Mouse (Mus musculus) hindbrain, embryonic 14.5 days (tissue): ENCODE results near the gene Tfap2c. TPM values are rescaled to one million over a fixed set of nuclear protein-coding genes. Genes with fewer than 3 reads are reported as not detected.

Source experiments
- ATAC-seq: fragments of 200-750 bp; cut with Nextera tagmentation; 2 replicates; pipeline ENCODE4 v1.8.0; 2017; ENCODE audit warnings: moderate number of reproducible peaks, mild to moderate bottlenecking, moderate TSS enrichment, moderate library complexity; ENCODE audit not compliant: low FRiP score
- DNase-seq: peaks from one replicate; pipeline ENCODE4 v3.0.0-alpha.2; 2015; ENCODE audit warnings: low spot score
- H3K27ac ChIP-seq: fragments of 300-500 bp; sonication (generic); 2 replicates; pipeline ENCODE4 v1.5.1; 2014; ENCODE audit warnings: mild to moderate bottlenecking, moderate library complexity
- H3K27me3 ChIP-seq: fragments of 300-500 bp; sonication (generic); 2 replicates; pipeline ENCODE4 v1.6.1; 2014; ENCODE audit warnings: mild to moderate bottlenecking, low read length, mixed read lengths; ENCODE audit not compliant: control insufficient read depth, insufficient read depth
- H3K36me3 ChIP-seq: fragments of 300-500 bp; sonication (generic); replicated peaks from 2 replicates; pipeline ENCODE4 v1.6.1; 2014; ENCODE audit not compliant: control insufficient read depth, insufficient read depth
- H3K4me1 ChIP-seq: fragments of 300-500 bp; sonication (generic); replicated peaks from 2 replicates; pipeline ENCODE4 v1.6.1; 2014; ENCODE audit warnings: antibody characterized with exemption, low read length, mixed read lengths; ENCODE audit not compliant: control insufficient read depth, insufficient read depth
- H3K4me2 ChIP-seq: fragments of 300-500 bp; sonication (generic); replicated peaks from 2 replicates; pipeline ENCODE4 v1.6.1; 2014; ENCODE audit warnings: mild to moderate bottlenecking, moderate library complexity
- H3K4me3 ChIP-seq: fragments of 300-500 bp; sonication (generic); replicated peaks from 2 replicates; pipeline ENCODE4 v1.5.1; 2014; ENCODE audit warnings: mild to moderate bottlenecking, low read length
- H3K9ac ChIP-seq: fragments of 300-500 bp; sonication (generic); 2 replicates; pipeline ENCODE4 v1.6.1; 2014
- H3K9me3 ChIP-seq: fragments of 300-500 bp; sonication (generic); 2 replicates; pipeline ENCODE4 v1.6.1; 2016; ENCODE audit warnings: low read length; ENCODE audit not compliant: control insufficient read depth
- WGBS: fragments of 180-500 bp; shearing (Covaris S2); extraction: QIAGEN DNeasy Blood & Tissue Kit; methylation state at CpG from one replicate; pipeline ENCODE4 v1.1.7; 2014; 5-methylcytosine and 5-hydroxymethylcytosine counted together
- polyA plus RNA-seq: library from polyadenylated mRNA; unstranded; fragments of >200 nt; fragmentation: Nextera tagmentation; extraction: Ambion mirVana; gene quantifications from 2 replicates; pipeline ENCODE4 v1.2.1, GENCODE M21; 2014

The Tfap2c gene
- 0.28 and 0.30 TPM in 2 replicates for polyA plus RNA-seq

DNA sequence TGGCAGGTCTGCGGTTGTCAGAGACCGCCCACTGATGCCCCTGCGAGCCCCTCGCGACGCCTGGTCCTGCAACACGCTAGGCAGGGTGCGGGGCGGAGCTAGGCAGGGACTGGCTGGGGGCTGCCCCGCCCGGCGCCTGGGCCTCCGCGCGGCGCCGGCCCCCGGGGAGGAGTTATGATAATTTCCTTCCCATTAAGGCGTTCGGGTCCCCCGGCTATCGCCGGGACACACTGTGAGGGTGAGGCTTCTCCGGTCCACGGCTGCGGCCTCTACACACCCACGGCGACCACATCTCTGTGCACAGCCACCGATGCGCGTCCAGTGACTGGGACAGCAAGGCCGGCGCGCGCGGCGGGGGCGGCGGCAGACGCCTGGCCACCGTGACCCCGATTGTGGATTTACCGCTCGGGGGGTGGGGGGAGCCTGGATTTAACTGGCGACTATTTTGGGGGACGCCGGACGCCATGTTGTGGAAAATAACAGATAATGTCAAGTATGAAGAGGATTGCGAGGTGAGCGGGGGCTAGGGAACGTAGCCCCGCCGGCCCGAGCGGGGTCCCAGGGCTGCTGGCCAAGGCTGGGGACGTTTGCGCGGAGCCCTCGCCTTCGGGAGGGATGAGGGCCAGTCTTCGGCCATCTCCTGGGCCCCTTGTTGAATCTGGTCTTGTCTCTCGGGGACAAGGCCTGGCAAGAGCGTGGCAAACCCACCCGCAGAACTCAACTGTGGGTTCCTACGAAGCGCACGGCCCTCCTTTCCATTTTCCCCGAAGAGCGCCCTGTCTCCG is at the start of gene Tfap2c:
TSS of gene Tfap2c (plus strand) at position 223 of the 785 bp plus-strand sequence.
- H3K27me3 ChIP-seq, result peaks cover 100% of the 10 kb centered on the region
- peak within 1 kb of the TSS; percentile 14; the same call in 1 of the 2 replicates for H3K4me3 ChIP-seq
- ATAC-seq (no peak; the same call in 1 of the 2 replicates), DNase-seq (no peak)
- H3K4me2 ChIP-seq, result peak within 1 kb of the TSS; percentile 35
- H3K36me3 ChIP-seq, result no peaks in the 10 kb centered on the region
- H3K4me1 ChIP-seq, result peaks cover 12% of the 10 kb centered on the region; the same call in 1 of the 2 replicates
- no peaks in the 10 kb centered on the region for H3K9me3 ChIP-seq
- WGBS, result 1% methylated on average over 69 of the region's 70 CpGs
- H3K27ac ChIP-seq, result no peak within 1 kb of the TSS
- H3K9ac ChIP-seq, result no peak within 1 kb of the TSS

DNA sequence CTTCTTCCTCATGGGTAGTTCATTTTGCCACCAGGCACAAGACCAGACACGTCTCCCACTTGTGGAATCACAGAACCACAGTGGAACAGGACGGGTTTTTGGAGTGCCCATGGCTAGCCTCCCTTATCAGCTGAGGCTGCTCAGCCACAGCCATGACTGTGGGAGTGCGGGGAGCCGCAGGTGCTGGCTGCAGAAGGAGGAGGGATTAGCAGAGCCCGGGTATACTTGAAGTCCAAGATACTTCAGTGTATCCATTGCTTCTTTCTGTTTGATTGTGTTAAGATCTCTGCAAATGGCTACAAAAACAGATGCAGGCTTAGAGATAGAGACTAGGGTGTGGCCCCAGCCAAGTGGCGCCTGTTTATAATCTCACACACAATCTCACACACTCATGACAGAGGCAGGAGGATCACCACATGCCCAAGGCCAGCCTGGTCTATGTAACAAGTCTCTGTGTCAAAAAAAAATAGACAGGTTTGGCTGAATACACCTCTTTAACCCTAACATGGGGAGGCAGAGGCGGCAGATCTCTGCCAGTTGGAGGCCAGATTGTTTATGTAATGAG is 48.6 kb upstream of the Tfap2c start:
- H3K4me2 ChIP-seq, result no peak overlapping the region
- ATAC-seq, result no peak
- H3K36me3 ChIP-seq, result no peaks in the 10 kb centered on the region
- H3K4me3 ChIP-seq, result no peak overlapping the region
- H3K27me3 ChIP-seq, result no peaks in the 10 kb centered on the region
- 68% methylated on average over 7 of the region's 7 CpGs for whole genome bisulfite sequencing
- H3K27ac ChIP-seq, result no peak overlapping the region
- H3K4me1 ChIP-seq, result no peaks in the 10 kb centered on the region
- no peak for DNase-seq
- H3K9ac ChIP-seq, result no peak overlapping the region
- no peaks in the 10 kb centered on the region for H3K9me3 ChIP-seq

DNA sequence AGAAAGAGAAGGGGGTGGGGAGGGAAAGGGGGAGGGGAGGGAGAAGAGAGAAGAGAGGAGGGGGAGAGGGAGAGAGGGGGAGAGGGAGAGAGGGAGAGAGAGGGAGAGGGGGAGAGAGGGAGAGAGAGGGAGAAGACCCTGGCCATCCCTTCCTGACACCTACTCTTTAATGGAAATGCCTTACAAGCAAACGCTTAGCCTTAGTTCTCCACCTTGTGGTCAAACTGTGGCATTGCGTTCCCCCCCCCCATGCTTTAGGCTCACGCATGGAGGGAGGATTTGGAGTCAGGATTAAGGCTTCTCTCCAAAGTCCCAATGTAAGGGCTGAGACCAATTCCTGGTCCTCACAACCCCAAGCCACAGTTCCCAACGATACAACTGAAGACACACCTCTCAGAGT is 48.1 kb upstream of the Tfap2c start:
- Histone ChIP-seq H3K9ac (no peak overlapping the region), H3K4me1 (no peaks in the 10 kb centered on the region), H3K27me3 (no peaks in the 10 kb centered on the region), H3K27ac (no peak overlapping the region), H3K36me3 (no peaks in the 10 kb centered on the region), H3K4me2 (no peak overlapping the region), H3K4me3 (no peak overlapping the region), H3K9me3 (no peaks in the 10 kb centered on the region)
- ATAC-seq (no peak), DNase-seq (peak; percentile 79)
- 1% methylated on average over 4 of the region's 4 CpGs for WGBS

DNA sequence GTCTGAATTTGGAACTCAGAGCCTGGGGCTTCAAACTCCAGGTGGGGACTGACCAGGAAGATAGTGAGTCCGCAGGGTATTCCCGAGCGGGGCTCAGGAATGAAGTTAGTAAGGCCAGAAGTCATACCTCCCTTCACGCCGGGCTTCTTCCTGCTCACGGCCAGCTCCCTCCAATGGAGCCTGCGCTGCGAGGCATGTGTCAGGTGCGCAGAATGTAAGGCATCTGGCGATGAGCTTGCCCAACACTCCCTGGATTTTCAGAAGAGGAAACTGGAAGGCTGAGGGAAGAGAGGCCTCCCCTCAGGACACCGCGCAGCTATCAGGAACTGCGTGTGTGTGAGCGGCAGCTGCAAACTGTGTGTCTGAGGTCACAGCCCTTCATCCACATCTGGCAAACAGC is 47.2 kb upstream of the Tfap2c start:
- H3K4me3 ChIP-seq, result no peak overlapping the region
- H3K27me3 ChIP-seq, result no peaks in the 10 kb centered on the region
- no peaks in the 10 kb centered on the region for H3K4me1 ChIP-seq
- ATAC-seq (no peak), DNase-seq (no peak)
- 74% methylated on average over 14 of the region's 14 CpGs for WGBS
- no peaks in the 10 kb centered on the region for H3K36me3 ChIP-seq
- no peak overlapping the region for H3K9ac ChIP-seq
- H3K27ac ChIP-seq, result no peak overlapping the region
- H3K4me2 ChIP-seq, result no peak overlapping the region
- no peaks in the 10 kb centered on the region for H3K9me3 ChIP-seq

DNA sequence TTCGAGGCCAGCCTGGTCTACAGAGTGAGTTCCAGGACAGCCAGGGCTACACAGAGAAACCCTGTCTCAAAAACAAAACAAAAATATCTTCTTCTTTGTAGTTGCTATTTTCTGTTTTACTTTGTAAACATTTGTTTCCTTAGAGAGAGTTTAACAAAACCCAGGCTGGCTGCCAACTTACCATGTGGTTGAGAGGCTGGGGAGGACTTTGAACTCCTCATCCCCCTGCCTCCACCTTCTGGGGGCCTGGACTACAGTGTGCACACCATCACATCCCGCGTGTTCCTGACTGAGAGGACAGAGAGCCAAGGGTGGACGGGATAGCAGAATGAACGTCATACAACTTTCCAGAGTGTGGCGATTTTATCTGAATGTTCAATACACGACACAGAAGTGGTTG is 43.3 kb upstream of the Tfap2c start:
- WGBS, result 88% methylated on average over 7 of the region's 7 CpGs
- Histone ChIP-seq H3K4me2 (no peak overlapping the region), H3K27ac (no peak overlapping the region), H3K4me1 (no peaks in the 10 kb centered on the region), H3K9me3 (no peaks in the 10 kb centered on the region), H3K36me3 (no peaks in the 10 kb centered on the region), H3K9ac (no peak overlapping the region), H3K4me3 (no peak overlapping the region), H3K27me3 (no peaks in the 10 kb centered on the region)
- ATAC-seq (no peak), DNase-seq (no peak)

DNA sequence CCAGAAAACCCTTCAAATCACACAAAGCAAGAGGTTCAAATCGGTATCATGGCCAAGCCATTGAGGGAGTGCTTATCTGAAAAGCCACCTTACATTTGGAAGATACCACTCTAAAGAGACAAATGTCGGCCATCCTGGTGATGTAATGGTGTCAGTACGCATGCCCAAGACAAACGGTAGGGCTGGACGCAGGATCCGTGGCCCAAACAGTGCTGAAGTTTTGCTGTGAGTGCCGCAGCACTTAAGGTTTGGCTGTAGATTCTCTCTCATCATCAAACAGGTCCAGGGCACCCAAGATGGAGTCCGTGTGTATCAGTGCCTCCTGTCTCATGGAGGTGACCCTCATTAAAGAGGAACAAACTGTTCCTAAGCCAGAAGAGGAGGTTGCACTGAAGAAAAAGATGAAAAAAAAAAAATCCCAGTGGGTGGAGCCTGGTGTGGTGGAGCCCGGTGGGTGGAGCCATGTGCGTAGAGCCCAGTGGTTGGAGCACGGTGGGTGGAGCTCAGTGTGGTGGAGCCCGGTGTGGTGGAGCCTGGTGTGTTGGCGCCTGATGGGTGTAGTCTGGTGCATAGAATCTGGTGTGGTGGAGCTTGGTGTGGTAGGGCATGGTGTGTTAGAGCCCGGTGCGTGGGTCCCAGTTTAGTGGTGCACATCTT is 39.2 kb upstream of the Tfap2c start:
- Histone ChIP-seq H3K9me3 (no peaks in the 10 kb centered on the region), H3K4me3 (no peak overlapping the region)
- no peak for ATAC-seq

DNA sequence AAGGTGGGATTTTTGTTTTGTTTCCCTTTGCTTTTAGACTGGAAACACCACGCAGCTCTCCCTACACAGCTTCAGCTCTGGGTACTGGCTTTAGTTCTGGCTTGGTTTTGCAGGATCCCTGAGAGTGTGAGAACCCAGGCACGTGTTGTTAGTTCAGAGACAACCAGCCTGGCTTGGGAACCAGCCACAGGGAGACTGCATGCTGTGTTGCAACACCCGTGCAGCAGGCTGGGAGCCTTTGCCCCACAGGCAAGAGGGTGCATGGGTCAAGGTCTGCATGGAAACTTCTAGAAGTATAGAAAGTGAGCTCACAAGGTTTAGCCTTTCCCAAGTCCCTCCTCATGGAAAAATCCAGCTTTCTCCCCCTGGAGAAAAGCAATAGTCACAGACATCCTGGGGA is 38.5 kb upstream of the Tfap2c start:
- ATAC-seq, result no peak
- H3K9me3 ChIP-seq, result no peaks in the 10 kb centered on the region
- WGBS, result 61% methylated on average over 3 of the region's 3 CpGs
- no peak overlapping the region for H3K9ac ChIP-seq
- no peak overlapping the region for H3K4me2 ChIP-seq
- no peaks in the 10 kb centered on the region for H3K27me3 ChIP-seq
- no peaks in the 10 kb centered on the region for H3K4me1 ChIP-seq
- H3K4me3 ChIP-seq, result no peak overlapping the region
- no peak for DNase-seq
- no peak overlapping the region for H3K27ac ChIP-seq
- H3K36me3 ChIP-seq, result no peaks in the 10 kb centered on the region

More for the DNA sequence above, 39.2 kb upstream of the Tfap2c start:
- no peaks in the 10 kb centered on the region for H3K27me3 ChIP-seq
- 91% methylated on average over 15 of the region's 15 CpGs for WGBS
- H3K4me1 ChIP-seq, result no peaks in the 10 kb centered on the region
- H3K36me3 ChIP-seq, result no peaks in the 10 kb centered on the region
- H3K9ac ChIP-seq, result no peak overlapping the region
- H3K4me2 ChIP-seq, result no peak overlapping the region
- no peak for DNase-seq
- no peak overlapping the region for H3K27ac ChIP-seq

DNA sequence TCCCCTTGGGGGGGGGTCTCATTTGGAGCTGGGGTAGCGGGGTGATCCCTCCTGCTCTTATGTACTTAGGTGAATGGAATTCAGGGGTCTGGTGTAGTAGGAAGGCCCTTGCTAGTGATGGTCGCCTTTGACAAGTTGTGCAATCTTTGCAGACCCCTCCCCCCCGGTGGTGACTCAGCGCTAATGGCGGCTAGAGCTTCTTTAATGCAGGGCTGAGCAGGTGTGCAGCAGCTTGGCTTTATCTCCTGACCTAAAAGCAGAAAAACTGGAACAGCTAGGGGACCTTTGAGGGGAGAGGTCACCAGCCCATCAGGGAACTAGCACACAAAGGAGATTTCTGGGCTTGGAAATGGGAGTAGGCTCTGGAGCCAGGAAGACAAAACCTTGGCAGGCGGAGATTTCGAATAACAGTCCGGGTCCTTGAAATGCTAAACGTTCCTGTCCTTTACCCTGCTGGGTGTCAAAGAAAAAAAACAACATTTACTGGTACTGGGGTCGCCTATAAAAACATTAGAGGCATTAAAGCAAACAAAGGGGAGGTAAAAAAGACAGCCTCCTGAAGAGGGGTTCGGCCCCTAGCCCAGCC is 32.9 kb upstream of the Tfap2c start:
- no peak for DNase-seq
- ATAC-seq, result no peak
- WGBS, result 22% methylated on average over 11 of the region's 11 CpGs

More for the DNA sequence above, 32.9 kb upstream of the Tfap2c start:
- Histone ChIP-seq H3K27me3 (0 out of 2 replicates have a peak, but pooled peaks cover 4% of the 10 kb centered on the region), H3K4me2 (no peak overlapping the region), H3K27ac (no peak overlapping the region), H3K4me1 (no peaks in the 10 kb centered on the region), H3K9ac (no peak overlapping the region), H3K4me3 (no peak overlapping the region), H3K36me3 (no peaks in the 10 kb centered on the region), H3K9me3 (no peaks in the 10 kb centered on the region)
